Mouse (Mus musculus) layer of hippocampus, adult 8-10 months (tissue): ENCODE measurements around the gene Fbxo4. TPM values are rescaled to one million over a fixed set of nuclear protein-coding genes. Genes with fewer than 3 reads are reported as not detected.
A peak's percentile ranks its signal among the peaks of the same experiment; 100 is the strongest.

Experiments used
- DNase-seq, 2 experiments: peaks; one replicate each; pipeline ENCODE4 v3.0.0; 2022; ENCODE audit warnings: low spot score in 2 of 2
- total RNA-seq, 4 experiments: library from RNA; stranded (reverse); gene quantifications; 2 replicates each; pipeline ENCODE4 v1.2.4; 2022

The Fbxo4 gene
- total RNA-seq, 4 experiments from 2014 or later = 8.5 to 11.0 (median 9.9) TPM

DNA sequence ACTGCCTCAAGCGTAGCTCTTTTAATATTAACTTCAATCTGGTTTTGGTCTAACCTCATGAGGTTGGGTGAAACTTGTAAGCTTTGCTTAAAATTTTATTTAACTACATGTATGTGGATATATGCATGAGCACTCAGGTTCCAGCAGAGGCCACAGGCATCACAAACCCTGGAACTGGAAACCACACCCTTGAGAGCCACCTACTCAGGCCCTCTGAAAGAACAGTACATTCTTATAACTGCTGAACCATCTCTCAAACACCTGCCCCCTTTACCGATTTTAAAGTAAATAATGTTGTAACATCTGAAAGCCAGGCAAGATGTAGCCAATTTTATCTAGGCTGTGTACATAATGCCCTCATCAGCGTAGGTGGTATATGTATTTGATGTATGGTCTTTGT is 498 bp upstream of the Fbxo4 start:
- no peak for DNase-seq

DNA sequence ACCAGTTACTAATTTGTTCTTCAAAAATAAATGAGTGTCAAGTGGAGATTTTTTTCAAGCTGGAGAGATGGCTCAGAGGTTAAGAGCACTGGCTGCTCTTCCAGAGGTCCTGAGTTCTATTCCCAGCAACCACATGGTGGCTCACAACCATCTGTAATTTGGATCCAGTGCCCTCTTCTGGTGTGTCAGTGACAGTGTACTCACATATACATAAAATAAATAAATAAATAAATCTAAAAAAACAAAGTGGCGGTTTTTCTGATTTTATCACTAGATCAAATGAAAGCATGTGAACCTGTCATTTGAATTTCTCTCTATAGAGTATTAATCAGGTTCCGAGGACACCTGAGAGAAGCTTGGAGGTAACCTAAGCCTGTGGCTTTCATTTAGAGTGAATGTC is 1.1 kb downstream of the Fbxo4 start:
- no peak for DNase-seq

DNA sequence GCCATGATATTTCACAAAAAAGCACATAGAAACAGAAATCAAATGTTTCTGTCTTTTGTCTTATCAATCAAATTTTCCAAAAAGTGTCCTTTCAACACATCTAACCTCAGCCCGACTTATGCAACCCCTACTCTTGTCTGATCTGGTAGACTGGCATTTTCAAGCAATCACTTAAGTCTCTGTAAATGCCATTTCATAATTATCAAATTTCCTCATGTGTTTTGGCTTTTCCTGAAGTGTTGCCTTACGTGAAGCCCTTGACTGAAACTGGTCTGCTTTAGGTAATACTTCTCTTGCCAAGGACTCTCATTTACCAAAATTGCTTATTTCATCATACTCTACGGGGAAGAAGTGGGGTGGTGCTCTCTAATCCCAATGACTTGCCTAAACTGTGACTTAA is 6.1 kb downstream of the Fbxo4 start:
- no peak for DNase-seq

DNA sequence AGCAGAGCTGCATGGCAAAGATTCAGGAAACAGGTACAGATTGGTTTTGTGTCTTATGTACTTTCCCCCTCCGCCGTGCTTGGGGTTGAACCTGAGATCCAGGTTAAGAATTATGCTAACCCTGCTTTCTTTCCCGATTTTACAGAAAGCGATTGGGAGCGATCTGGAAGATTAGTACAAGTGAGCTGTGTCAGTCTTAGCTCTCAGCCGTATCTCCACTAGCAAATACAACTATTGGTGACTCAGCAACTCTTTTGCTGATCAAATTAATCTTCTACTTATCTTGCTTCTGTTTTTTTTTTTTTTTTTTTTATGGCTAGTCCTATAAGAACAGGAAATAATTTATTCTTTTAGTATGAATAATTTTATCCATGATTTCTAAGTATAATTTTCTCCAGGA is 9.2 kb downstream of the Fbxo4 start:
- no peak for DNase-seq

DNA sequence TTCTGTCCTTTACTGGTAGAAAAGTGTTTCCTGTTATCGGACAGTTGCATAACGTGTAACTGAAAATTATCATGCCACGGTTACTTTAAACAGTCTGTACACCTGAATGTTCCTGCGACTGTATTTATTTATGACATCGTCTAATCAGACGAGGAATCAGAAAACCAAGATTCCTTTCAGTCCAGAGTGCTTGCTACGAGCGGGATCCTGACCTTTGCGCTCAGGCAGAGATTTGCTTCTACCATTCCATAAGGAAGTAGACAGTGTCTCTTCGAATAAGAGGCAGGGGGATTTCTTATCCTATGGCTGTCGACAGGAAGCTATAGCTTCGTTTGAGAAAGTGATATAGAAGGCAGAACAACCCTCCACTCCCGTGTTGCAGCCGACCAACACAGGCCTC is 9.6 kb downstream of the Fbxo4 start:
- no peak for DNase-seq

DNA sequence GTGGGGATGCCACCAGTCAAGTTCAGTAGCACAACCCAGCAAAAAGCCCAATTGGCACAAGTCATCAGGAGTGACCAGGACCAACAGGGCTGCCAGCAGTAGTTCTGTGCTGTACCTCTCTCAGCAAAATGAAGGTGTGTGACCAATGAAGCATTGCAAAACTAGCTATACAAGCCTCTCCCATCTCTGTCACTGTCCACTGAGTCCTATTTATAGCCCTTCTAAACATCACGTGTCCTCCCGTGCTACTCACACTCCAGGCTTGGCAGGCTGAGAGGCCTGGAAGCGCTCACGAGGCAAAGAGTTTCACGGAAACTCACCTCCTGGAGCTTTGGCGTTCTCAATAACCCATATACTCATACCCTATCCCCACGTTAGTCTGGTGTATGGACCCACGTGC is 17.1 kb downstream of the Fbxo4 start:
- no peak for DNase-seq

DNA sequence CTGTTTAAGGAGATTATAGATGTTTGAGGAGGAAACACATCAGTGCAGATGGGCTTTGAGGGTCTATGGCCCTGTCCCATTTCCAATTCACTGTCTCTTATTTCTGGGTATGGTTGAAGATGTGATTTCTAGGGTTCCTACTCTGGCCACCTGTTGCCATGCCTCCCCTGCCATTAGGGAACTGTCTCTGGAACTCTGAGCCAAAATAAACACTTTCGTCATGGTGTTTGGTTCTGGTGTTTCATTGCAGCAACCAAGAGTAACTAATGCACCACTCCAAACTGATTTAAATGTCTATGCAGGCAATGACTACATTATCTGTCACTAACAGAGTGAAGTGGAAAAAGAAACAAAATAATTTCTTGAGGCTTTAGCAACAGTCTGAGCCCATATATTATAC is 19.3 kb downstream of the Fbxo4 start:
- DNase-seq = no peak

DNA sequence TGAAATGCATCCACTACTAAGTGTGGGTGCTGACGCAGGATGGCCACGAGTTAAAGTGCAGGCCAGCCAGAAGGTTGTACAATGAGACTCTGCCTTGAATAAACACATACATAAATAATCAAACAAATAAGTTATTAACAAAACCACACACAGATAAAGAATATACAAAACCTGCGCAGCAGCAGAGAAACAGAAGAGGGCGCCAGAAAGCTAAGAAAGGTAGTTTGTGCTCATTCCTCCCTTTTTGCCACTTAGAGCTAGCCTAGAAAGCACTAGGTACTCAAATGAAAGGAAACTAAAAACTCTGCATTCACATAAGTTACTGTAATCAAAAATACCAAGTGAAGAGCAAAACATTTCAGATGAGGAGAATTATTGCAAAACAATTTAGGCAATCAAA is 21.4 kb downstream of the Fbxo4 start:
- peak in 1 of 2 experiments; percentile 57 for DNase-seq

DNA sequence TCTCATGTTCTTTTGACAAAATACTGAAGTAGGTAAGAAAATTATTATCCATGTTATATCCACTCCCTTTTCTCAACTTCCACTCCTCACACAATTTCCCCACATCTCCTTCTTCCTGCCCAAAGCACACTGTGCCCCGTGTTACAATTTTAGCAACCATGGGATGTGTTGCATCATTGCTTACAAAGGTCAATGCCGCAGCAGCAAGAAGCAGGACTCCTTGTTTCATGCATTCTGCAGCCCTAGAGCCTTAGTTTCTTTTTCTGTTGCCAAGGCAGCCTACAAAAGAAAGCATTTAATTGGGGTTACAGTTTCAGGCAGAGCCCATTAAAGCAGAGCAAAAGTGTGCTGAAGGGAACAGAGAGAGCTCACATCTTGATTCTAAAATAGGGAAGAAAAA is 24.4 kb downstream of the Fbxo4 start:
- peak in 1 of 2 experiments; percentile 17 for DNase-seq

DNA sequence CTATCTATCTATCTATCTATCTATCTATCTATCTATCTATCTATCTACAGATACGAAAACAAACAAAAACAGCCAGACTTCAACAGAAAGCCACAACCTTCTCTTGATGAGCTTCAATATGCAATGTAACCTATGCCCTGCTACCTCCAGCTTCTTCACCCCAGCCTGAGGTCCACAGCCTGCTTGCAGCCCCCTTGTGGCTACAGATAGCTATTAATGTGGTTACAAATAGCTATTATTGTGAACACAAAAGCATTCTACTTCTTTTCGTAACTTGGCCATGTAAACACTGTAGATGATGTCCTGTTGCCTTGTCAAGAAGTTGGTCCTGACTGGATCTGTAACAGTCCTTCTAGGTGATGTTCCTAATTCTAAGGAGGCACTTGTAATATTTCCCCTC is 41.2 kb downstream of the Fbxo4 start:
- DNase-seq = no peak

DNA sequence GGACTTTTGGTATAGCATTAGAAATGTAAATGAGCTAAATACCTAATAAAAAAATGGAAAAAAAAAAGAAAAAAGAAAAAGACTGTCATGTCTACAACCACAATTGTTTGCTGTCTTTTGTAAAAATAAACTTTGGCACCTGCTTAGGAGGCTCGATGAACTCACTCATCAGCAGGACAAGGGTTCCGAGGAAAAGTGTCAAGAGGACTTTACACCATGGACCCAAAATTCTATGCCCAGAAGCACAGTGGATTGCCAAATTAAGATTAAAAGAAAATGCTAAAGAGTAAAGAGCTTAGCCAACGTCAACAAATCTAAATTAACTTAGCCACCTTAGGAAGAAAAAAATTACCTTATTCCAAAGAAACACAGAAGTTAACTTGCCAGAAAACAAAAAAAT is 43.3 kb downstream of the Fbxo4 start:
- no peak for DNase-seq

DNA sequence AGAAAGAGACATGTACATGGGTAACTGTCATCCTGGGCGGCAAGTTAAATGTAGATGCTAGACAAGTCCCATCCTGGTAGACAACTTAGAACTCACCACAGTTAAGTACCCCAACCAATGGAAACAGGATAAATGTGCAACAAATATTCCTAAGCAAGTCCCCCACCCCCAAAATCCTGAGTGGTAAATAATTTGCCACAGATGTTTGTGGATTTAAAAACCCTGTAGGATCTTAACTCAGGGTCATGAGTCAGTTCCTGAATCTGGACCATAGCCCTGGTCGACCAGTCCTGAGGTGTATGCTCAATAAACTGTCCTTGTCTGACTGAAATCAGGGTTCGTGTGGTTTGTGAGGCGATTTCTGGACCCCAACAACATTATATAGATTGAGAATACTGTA is 45.9 kb downstream of the Fbxo4 start:
- DNase-seq = no peak

DNA sequence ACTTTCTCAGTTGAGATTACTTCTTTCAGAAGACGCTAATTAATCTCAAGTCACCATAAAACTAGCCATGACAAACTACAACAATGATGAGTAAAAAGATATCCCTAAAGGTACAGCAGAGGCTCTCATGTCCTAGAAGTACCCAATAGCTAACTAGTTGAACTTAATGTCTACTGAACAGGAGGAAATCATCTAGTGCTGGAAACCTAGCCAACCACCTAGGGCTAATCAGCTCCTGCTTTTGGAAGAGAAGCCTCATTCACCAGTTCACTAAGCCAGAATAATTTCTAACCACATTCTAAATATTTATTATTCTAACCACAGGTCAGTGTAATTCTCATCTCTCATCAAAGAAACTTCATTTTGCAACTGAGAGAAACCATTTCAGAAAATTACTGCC is 47.4 kb downstream of the Fbxo4 start:
- no peak for DNase-seq

Other genes with a start within 250 kb of the Fbxo4 start
- 10 to 100 TPM; 37.1 to 51.1 (median 45.9) TPM for gene AW549877, start 16.2 kb upstream of the Fbxo4 start, total RNA-seq
- 100 to 1,000 TPM; 244 to 283 (median 271) TPM for gene Oxct1, start 46.8 kb upstream of the Fbxo4 start, total RNA-seq